Mouse (Mus musculus): ENCODE results near the gene Smim13.
A peak's percentile ranks its signal among the peaks of the same experiment; 100 is the strongest.
"Not testable (repeated sequence)": the region's sequence is repeated elsewhere in the genome, so short reads cannot be mapped to it uniquely, and the experiment has no call there.

Smim13 gene

GRCm38 (mm10) chr13:41238035-41238804, 11.4 kb upstream of the Smim13 start:
- DNase-seq (ENCODE audit: low spot score in 2 of 2) = no peak

DNA sequence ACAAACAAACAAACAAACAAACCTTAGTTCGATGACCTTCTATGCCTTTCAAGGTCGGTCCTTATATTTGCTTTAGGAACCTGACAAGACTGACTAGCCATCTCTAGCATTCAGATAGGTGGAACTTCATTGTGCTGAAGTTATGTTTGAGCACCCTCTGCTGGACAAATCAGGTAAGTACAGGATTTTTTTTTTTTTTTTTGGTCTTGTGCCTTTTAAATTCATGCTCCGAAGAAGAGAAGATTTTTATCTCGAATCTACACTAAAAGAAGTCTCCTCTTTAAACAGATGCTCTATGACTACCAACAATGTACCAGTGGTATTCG, 10.9 kb upstream of the Smim13 start:
- no peak for DNase-seq (ENCODE audit: low spot score in 2 of 2)

DNA sequence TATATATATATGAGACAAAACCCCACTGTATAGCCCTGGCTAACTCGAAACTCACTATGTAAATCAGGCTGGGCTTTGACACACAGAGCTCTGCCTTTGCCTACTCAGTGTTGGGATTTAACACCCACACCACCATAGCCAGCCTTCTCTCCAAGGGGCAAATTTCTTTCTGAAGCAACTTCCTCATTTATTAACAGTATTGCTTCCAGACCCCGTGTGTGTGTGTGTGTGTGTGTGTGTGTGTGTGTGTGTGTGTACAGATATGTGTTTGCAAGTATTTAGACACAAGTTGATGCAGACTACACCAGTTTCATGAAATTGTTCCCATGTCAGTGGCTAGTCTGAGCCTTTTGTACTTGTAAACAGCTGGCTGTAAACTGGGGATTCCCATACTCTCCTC, 8.1 kb upstream of the Smim13 start:
- no peak for DNase-seq (ENCODE audit: low spot score in 2 of 2)

GRCm38 (mm10) chr13:41244306-41244830, 5.3 kb upstream of the Smim13 start:
- DNase-seq (ENCODE audit: low spot score in 2 of 2) = no peak

DNA sequence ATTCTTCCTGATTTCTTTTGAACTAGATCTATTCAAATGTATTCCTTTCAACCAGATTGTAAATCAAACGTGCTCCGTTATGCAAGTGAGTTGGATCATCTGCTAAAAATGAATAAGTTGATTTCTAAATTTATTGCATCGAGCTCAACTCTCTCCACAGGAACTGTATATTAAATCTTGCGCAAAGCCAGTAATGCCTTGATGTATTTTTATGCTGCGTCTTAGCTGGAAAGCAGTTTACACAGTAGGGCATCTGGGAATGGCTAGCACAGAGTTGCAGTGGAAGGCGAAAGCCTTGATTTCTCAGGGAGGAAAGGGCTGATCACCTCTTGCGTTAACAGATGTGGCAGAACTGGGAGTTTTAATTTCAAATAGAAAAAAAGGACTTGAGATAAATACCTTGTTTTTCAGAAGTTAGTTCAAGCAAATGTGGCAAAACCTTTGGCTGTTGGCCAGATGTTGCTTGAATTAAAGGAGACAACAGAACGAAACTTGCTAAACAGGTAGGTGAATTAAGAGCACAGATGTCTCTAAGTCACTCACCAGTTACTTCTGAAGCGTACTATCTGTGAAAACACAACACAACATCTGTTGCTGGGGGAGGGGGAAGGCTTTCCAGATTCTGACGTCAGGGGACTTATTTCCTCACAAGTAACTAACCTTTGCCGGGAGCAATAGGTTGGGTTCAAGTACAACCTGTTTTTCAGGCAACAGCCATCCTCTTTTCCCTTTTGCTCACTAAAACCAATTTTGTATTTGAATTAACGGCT, 708 bp upstream of the Smim13 start:
- no peak for DNase-seq (ENCODE audit: low spot score in 2 of 2)

DNA sequence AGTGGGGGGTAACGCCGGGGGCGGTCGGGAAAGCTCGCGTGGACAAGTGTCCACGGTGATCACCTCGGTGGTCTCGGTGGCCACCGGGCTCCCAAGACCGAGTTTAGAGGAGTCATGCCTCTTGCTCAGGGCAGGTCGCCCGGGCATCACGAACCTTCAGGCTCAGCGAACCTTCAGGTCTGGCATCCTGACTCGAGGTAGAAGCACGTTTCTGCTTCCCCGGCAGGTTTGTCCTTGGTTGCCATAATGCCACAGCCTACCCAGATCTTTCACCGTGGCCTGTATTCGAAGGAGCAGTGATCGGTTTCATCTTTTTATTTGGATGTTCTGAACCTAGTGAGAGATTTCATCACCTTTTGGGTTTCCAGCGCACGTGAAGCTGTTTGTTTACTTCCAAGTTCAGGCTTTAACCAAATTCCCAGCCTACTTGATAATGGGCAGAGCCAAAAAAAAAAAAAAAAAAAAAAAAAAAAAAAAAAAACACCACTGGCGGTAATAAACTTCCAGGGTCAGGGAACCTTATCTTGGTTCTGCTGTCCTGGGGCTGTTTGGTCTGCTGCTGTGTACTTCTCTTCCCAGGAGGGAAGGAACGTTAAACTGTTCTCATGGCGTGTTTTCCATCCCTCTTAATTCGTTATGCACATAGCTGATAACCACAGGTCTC, 806 bp downstream of the Smim13 start:
- DNase-seq (ENCODE audit: low spot score in 2 of 2) = no peak

DNA sequence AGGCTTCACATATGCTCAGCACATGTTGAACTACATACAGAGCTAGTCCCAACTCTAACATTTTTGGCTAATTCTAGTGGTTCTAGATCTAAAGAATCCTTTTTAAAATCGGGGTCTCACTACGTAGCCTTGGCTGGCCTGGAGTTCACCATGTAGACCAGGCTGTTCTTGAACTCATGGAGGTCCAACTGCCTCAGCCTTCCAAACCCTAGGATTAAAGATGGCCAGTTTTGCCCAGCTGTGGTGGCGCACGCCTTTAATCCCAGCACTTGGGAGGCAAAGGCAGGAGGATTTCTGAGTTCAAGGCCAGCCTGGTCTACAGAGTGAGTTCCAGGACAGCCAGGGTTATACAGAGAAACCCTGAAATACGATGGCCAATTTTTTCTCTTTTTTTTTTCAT, 1.6 kb downstream of the Smim13 start:
- not testable (repeated sequence) for DNase-seq (ENCODE audit: low spot score in 2 of 2)

DNA sequence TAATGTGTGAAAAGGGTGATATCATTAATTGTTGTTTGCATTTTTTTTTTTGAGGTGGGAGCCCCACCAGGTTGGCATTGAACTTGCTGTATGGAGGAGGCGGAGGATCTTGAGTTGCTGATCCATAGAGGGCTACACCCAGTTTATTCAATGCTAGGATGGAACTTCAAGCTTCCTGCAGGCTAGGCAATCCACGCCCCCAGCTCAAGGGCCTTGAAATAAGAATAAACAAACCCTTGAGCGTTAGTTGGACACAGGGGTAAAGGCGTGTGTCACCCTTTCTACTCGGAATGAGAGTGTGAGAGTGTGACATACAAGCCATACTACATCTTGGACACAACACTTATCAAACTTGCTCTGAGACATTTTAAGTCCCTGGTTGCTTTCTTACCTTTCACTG, 2.0 kb downstream of the Smim13 start:
- no peak for DNase-seq (ENCODE audit: low spot score in 2 of 2)

- no peak for DNase-seq (ENCODE audit: low spot score in 2 of 2)
These were observed 2.5 kb downstream of the Smim13 start for GRCm38 (mm10) chr13:41252141-41252540.

DNA sequence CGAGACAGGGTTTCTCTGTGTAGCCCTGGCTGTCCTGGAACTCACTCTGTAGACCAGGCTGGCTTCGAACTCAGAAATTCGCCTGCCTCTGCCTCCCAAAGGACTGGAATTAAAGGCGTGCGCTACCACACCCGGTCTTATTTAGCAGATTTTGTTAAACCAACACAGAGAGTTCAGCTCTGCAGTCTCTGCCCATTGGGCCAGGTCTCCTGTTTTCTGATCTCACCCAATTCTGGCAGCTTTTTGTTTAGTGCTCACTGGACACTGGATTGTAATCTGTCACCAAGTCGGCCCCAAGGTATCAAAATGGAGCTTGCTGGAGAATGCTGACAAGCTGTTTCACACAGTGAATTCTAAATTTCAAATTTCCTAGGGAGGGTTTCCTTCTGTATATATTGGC, 3.1 kb downstream of the Smim13 start:
- no peak for DNase-seq (ENCODE audit: low spot score in 2 of 2)

DNA sequence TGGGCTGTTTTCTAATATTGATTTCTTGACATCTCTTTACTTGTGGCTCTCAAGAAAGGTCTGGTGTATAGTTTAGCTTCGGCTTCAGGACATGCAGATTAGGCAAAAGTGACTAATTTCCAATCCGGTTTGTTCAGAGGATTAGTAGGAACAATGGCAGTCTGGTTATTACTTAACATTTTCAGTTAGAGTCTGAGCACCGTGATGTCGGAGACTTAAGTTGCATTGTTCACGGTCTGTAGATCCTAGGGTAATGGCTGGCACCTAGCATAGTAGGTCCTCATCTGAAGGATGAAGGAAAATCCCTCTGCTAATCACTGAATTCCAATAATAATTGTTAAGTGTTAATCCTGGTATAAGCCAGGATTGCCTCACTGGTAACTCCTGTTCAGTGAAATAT, 6.5 kb downstream of the Smim13 start:
- no peak for DNase-seq (ENCODE audit: low spot score in 2 of 2)

- DNase-seq (ENCODE audit: low spot score in 2 of 2) = no peak
These were observed 7.3 kb downstream of the Smim13 start for GRCm38 (mm10) chr13:41256962-41257361.

DNA sequence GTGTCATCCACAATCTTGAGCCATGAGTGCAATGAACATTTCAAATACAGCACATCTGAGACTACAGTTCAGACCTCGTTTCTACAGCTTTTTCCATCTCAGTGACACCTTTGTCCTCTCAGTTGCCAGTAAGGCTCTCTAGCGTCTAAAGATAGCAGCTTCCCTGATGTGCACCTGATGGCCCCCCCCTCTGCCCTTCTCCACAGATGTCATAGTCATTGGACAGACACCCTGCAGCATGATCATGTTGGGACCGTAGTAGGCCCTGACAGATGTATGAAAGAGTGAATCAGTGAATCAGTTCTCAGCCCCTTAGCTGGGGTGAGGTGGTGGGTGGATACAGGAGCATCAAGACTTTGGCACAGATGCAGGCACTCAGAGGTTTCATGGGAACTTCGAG, 8.2 kb downstream of the Smim13 start:
- no peak for DNase-seq (ENCODE audit: low spot score in 2 of 2)

- DNase-seq (ENCODE audit: low spot score in 2 of 2) = not testable (repeated sequence)
These were observed 12.0 kb downstream of the Smim13 start for GRCm38 (mm10) chr13:41261617-41262016.

DNA sequence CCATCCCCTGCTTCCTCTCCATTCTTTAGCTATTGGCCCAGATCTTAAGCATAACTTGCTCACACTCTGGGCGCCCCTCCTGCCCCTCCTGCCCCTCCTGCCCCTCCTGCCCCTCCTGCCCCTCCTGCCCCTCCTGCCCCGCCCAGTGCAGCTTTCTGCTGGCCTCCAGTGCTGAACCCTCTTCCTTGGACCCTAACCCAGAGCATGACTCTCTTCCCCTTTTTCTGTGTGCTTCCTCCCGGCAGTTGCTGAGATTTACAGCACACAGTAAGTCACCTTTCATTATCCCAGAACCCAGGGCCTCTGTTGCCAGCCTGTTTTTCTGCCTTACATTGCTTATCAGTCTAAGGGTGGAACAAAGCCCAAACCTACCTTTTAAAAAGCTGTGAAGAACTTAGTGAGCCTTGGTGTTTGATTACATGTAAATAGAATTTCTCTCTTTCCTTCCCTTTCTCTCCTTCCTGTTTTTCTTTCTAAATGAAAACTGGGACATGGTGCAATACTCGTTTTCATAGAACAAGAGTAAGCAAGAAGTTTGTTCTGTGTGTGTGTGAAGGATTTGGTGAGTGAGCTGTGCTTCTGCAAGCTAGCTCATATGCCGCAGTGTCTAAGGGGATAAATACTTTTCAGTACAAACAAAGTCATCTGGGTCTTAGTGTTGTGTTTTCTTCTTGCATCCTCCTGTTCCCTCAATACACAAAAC, 13.8 kb downstream of the Smim13 start:
- DNase-seq (ENCODE audit: low spot score in 2 of 2) = no peak

DNA sequence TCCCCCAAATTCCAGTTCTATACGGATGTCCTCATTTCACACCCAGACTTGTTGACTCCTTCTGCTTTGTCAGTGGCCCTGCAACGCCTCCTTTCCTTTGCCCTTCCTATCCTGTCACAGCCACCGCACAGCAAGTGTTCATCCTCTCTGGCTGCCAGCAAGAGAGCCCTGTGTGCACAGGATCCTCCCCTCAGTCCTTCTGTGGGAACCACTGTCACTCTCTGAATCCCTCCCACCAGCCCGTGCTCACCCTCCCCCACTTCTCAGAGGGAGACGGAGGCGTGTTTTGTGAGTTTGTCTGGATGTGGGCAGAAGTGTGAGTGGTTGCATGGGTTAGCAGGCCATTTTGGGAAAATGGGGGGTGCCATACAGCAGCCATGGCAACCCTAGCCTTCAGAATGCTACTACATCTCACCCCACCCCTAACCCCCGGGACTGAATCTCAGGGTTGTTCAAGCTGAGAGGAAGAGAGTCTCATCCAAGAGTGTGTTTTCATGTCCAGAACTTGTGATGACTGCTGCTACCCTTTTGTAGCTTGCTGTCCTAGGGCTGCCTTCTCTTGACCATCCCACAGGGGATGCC, 18.3 kb downstream of the Smim13 start:
- no peak for DNase-seq (ENCODE audit: low spot score in 2 of 2)

DNA sequence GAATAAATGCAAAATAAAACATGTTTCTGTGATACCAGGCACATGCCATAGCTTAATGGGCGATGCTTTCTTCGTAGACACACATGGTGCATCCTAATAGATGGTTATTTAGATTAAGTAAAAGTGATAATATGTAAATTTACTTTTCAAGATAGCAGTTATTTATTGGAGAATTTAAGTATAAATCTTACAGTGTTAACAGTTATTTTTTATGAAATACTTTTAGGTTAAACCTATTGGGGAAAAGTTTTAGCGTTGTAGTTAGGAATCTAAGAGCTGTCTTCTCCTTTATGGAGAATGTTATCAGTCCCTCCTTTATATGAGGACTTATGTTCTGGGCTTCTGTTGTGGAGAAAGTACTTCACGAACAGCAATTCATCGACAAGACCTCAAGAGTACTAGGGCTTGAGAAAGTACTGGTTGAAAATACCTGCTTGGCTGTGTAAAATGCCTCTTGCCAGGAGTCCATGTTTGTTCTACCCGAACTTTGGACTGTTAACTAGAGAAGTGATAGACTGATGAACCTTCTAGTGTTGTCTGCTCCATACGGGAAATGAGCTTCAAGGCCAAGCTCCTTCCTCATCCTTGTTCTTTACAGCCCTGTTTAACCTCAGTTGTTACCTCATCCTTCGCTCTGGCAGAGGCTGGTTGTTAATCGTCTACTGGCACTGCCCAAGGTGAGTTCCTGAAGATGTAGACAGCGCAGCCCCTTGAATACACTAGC, 24.4 kb downstream of the Smim13 start, which contains the start of gene Gm17364:
TSS of gene Gm17364 (minus strand) at position 51 of the 724 bp plus-strand sequence.
- no peak for DNase-seq (ENCODE audit: low spot score in 2 of 2)

GRCm38 (mm10) chr13:41280696-41281095, 31.1 kb downstream of the Smim13 start:
- no peak for DNase-seq (ENCODE audit: low spot score in 2 of 2)

DNA sequence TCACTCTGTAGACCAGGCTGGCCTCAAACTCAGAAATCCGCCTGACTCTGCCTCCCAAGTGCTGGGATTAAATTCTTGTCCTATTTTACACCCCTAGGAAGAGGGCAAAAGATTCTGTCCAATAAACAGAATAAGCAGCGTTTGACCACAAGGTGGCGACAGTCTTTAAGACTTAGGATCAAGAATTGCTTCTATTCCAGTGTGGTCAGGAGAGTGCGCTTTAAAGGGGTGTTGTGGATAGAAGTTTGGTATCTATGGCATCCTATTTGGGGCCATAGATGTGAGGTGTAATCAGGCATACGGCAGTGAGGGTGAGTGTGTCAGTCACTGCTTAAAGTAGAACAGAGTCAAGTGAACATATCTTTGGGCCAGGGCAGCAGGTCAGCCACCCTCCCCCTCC, 33.6 kb downstream of the Smim13 start:
- peak; percentile 19 to 67 for DNase-seq (ENCODE audit: low spot score in 2 of 2)

DNA sequence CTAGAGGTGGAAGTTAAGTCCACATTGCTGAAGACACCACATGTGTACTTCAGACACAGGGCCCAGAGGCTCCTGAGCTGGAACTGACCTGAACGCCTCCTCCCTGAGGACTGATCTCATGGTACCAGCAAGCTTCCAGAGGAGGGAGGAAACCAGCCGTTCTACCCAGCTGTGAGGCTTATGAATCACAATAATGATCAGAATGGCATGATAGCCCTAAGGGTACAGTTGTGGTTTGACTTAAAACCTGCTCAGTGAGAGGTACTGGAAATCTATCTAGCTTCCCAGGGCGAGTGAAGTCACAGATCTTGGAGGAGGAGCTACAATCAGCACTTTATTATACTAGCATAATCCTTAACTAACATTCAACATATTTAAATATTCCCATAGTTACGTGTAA, 35.8 kb downstream of the Smim13 start:
- no peak for DNase-seq (ENCODE audit: low spot score in 2 of 2)

DNA sequence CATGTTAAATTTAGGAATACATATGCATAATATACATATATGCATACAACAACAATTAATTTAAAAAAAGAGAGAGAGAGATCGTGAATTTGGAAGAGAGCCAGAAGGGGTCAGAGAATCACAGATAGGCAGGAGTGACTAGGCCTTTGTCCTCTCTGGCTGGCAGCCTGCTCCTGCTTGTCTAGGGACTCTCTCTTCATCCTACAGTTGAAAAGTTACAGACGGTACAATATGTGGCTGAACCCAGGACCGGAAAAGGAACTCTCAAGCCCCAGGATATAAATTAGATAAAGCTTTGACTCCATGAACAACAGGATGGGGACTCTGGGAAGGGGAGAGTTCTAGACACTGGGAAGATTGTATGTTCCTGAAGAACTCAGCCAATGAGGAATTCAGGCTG, 36.6 kb downstream of the Smim13 start:
- DNase-seq (ENCODE audit: low spot score in 2 of 2) = no peak
